Comparison of ENCODE assay signal across 15 mouse cellular contexts in the genomic region with DNA sequence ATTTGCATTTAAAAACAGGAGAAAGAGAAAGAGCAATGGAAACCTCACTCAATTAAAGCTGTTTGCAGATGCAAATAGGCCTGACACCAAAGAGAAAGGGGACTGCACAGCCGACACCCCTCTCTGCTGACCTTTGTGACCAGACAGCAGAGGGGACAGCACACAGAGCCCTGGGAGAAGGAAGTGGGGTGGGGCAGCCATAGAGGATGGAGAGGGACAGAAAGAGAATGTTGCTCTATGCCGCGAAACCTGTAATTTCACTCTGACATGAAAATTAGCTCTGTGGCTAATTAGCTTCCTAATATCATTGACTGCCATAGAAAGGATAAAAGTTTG.
DNase-seq lines count a peak whose midpoint lies in the region; ATAC-seq and TF ChIP-seq lines count a peak whose summit lies in the region.
"Had no signal": no experiment of that assay in that cellular context is flagged by ENCODE, and none has a peak within 500 bp of the region (broad histone marks: within the 10 kb centered on the region; RNA-seq: fewer than 3 reads in every experiment).

No protein-coding gene starts in this region.

- H3K36me3 ChIP-seq in forebrain, embryonic 11.5 days (ENCODE audit: control insufficient read depth, insufficient read depth, low read length) = no peaks in the 10 kb centered on the region
- no peaks in the 10 kb centered on the region for H3K36me3 ChIP-seq in forebrain, postnatal 0 days (ENCODE audit: insufficient read depth)
- no peaks in the 10 kb centered on the region for H3K36me3 ChIP-seq in hindbrain, embryonic 12.5 days
- H3K36me3 ChIP-seq in hindbrain, postnatal 0 days (ENCODE audit: insufficient read depth, low read length) = no peaks in the 10 kb centered on the region
- no peaks in the 10 kb centered on the region for H3K36me3 ChIP-seq in midbrain, embryonic 10.5 days
- H3K36me3 ChIP-seq in midbrain, embryonic 16.5 days (ENCODE audit: control insufficient read depth, insufficient read depth, low read length) = no peaks in the 10 kb centered on the region
- H3K36me3 ChIP-seq in limb, embryonic 12.5 days = no peaks in the 10 kb centered on the region
- H3K36me3 ChIP-seq: intestine, embryonic 15.5 days; liver, embryonic 12.5 days had no signal

- peaks cover 5% of the 10 kb centered on the region; the same call in 1 of the 2 replicates for H3K4me1 ChIP-seq in forebrain, embryonic 11.5 days (replicated peaks; ENCODE audit: control insufficient read depth, insufficient read depth, low read length)
- no peaks in the 10 kb centered on the region for H3K4me1 ChIP-seq in forebrain, postnatal 0 days (ENCODE audit: insufficient read depth)
- H3K4me1 ChIP-seq in hindbrain, embryonic 12.5 days = peaks cover 6% of the 10 kb centered on the region
- peaks cover 8% of the 10 kb centered on the region; the same call in 1 of the 2 replicates for H3K4me1 ChIP-seq in hindbrain, postnatal 0 days (ENCODE audit: insufficient read depth, low read length)
- H3K4me1 ChIP-seq in midbrain, embryonic 10.5 days = peaks cover 21% of the 10 kb centered on the region
- peaks cover 8% of the 10 kb centered on the region; the same call in 1 of the 2 replicates for H3K4me1 ChIP-seq in midbrain, embryonic 16.5 days (ENCODE audit: control insufficient read depth, insufficient read depth, low read length)
- H3K4me1 ChIP-seq in limb, embryonic 12.5 days (replicated peaks) = peaks cover 7% of the 10 kb centered on the region

- H3K27ac ChIP-seq in forebrain, embryonic 11.5 days (ENCODE audit: low read depth, low read length) = no peak overlapping the region
- no peak overlapping the region for H3K27ac ChIP-seq in forebrain, postnatal 0 days (ENCODE audit: low read depth, low read length)
- H3K27ac ChIP-seq in hindbrain, embryonic 12.5 days = no peak overlapping the region
- H3K27ac ChIP-seq in hindbrain, postnatal 0 days = no peak overlapping the region
- H3K27ac ChIP-seq in midbrain, embryonic 10.5 days (replicated peaks) = no peak overlapping the region
- no peak overlapping the region for H3K27ac ChIP-seq in midbrain, embryonic 16.5 days (ENCODE audit: low read length)
- H3K27ac ChIP-seq in limb, embryonic 12.5 days = no peak overlapping the region
- H3K27ac ChIP-seq: intestine, embryonic 15.5 days; liver, embryonic 12.5 days had no signal

- DNase-seq in forebrain, embryonic 11.5 days (ENCODE audit: low spot score) = peak; percentile 54
- no peak for DNase-seq in forebrain, postnatal 0 days
- DNase-seq in hindbrain, postnatal 0 days (ENCODE audit: low spot score) = no peak
- DNase-seq in midbrain, embryonic 10.5 days (ENCODE audit: low spot score) = no peak
- DNase-seq in embryo, embryonic 9.5 days (ENCODE audit: extremely low spot score) = no peak
- DNase-seq: lung, postnatal 36 days; right cerebral cortex, postnatal 25 days; thymus, postnatal 4 days had no signal

- ATAC-seq in forebrain, embryonic 11.5 days (replicated peaks; ENCODE audit: low FRiP score) = peak; percentile 44; the same call in 1 of the 2 replicates
- ATAC-seq in forebrain, postnatal 0 days = no peak; the same call in 1 of the 2 replicates
- ATAC-seq in hindbrain, embryonic 12.5 days (ENCODE audit: low FRiP score) = no peak
- ATAC-seq in hindbrain, postnatal 0 days = no peak
- ATAC-seq in midbrain, embryonic 16.5 days = no peak
- no peak for ATAC-seq in limb, embryonic 12.5 days (ENCODE audit: insufficient number of reproducible peaks, insufficient read depth, low FRiP score, low TSS enrichment, low read depth)
- ATAC-seq: intestine, embryonic 15.5 days; liver, embryonic 12.5 days; Patski had no signal

- peak overlapping the region; percentile 9; the same call in 1 of the 2 replicates for H3K4me2 ChIP-seq in forebrain, embryonic 11.5 days (ENCODE audit: low read depth, low read length, severe bottlenecking)
- no peak overlapping the region for H3K4me2 ChIP-seq in forebrain, postnatal 0 days (ENCODE audit: low read depth)
- H3K4me2 ChIP-seq in hindbrain, embryonic 12.5 days (replicated peaks) = peak overlapping the region; percentile 17; the same call in 1 of the 2 replicates
- H3K4me2 ChIP-seq in hindbrain, postnatal 0 days (ENCODE audit: low read depth, low read length) = no peak overlapping the region
- no peak overlapping the region for H3K4me2 ChIP-seq in midbrain, embryonic 16.5 days (ENCODE audit: low read length)
- peak overlapping the region; percentile 8; the same call in 1 of the 2 replicates for H3K4me2 ChIP-seq in limb, embryonic 12.5 days
- H3K4me2 ChIP-seq: intestine, embryonic 15.5 days; liver, embryonic 12.5 days; midbrain, embryonic 11.5 days had no signal

- H3K9me3 ChIP-seq in forebrain, embryonic 11.5 days (ENCODE audit: control insufficient read depth, low read length) = no peaks in the 10 kb centered on the region
- 0 out of 2 replicates have a peak, but pooled peaks cover 3% of the 10 kb centered on the region for H3K9me3 ChIP-seq in forebrain, postnatal 0 days (ENCODE audit: low read length)
- H3K9me3 ChIP-seq in hindbrain, embryonic 12.5 days (replicated peaks) = no peaks in the 10 kb centered on the region
- 0 out of 2 replicates have a peak, but pooled peaks cover under 1% of the 10 kb centered on the region for H3K9me3 ChIP-seq in hindbrain, postnatal 0 days (ENCODE audit: low read length)
- H3K9me3 ChIP-seq in midbrain, embryonic 10.5 days (replicated peaks) = peaks cover 5% of the 10 kb centered on the region; the same call in 1 of the 2 replicates
- peaks cover 2% of the 10 kb centered on the region; the same call in 1 of the 2 replicates for H3K9me3 ChIP-seq in midbrain, embryonic 16.5 days (replicated peaks; ENCODE audit: control insufficient read depth, low read length, poor library complexity, severe bottlenecking)
- no peaks in the 10 kb centered on the region; the same call in 1 of the 2 replicates for H3K9me3 ChIP-seq in limb, embryonic 12.5 days
- H3K9me3 ChIP-seq: intestine, embryonic 15.5 days; liver, embryonic 12.5 days had no signal

- H3K4me3 ChIP-seq in forebrain, embryonic 11.5 days (ENCODE audit: low read depth, low read length) = no peak overlapping the region
- H3K4me3 ChIP-seq in forebrain, postnatal 0 days (ENCODE audit: low read depth, low read length) = no peak overlapping the region
- H3K4me3 ChIP-seq in hindbrain, embryonic 12.5 days = no peak overlapping the region
- H3K4me3 ChIP-seq in hindbrain, postnatal 0 days (ENCODE audit: low read length) = no peak overlapping the region
- H3K4me3 ChIP-seq in midbrain, embryonic 10.5 days = peak overlapping the region; percentile 26
- no peak overlapping the region for H3K4me3 ChIP-seq in midbrain, embryonic 16.5 days (ENCODE audit: low read depth, low read length)
- no peak overlapping the region for H3K4me3 ChIP-seq in limb, embryonic 12.5 days (replicated peaks)
- H3K4me3 ChIP-seq: intestine, embryonic 15.5 days; liver, embryonic 12.5 days had no signal

- TF ChIP-seq CTCF in forebrain, postnatal 0 days (IDR thresholded peaks at IDR 0.05; ENCODE audit: low read depth) = no peak
- TF ChIP-seq CTCF in hindbrain, postnatal 0 days (IDR thresholded peaks at IDR 0.05; ENCODE audit: low read depth) = no peak

- no peak overlapping the region for H3K9ac ChIP-seq in forebrain, embryonic 11.5 days (ENCODE audit: low read length)
- H3K9ac ChIP-seq in forebrain, postnatal 0 days = no peak overlapping the region
- no peak overlapping the region for H3K9ac ChIP-seq in hindbrain, embryonic 12.5 days
- no peak overlapping the region for H3K9ac ChIP-seq in hindbrain, postnatal 0 days (replicated peaks; ENCODE audit: low read length)
- no peak overlapping the region for H3K9ac ChIP-seq in midbrain, embryonic 16.5 days (ENCODE audit: low read depth, low read length)
- H3K9ac ChIP-seq in limb, embryonic 12.5 days (replicated peaks) = no peak overlapping the region
- H3K9ac ChIP-seq: intestine, embryonic 15.5 days; liver, embryonic 12.5 days had no signal

- H3K27me3 ChIP-seq in forebrain, embryonic 11.5 days (ENCODE audit: control insufficient read depth, insufficient read depth, low read length) = no peaks in the 10 kb centered on the region; the same call in 1 of the 2 replicates
- H3K27me3 ChIP-seq in forebrain, postnatal 0 days (ENCODE audit: insufficient read depth, low read length) = no peaks in the 10 kb centered on the region
- no peaks in the 10 kb centered on the region for H3K27me3 ChIP-seq in hindbrain, embryonic 12.5 days
- no peaks in the 10 kb centered on the region for H3K27me3 ChIP-seq in hindbrain, postnatal 0 days (ENCODE audit: insufficient read depth, low read length)
- peaks cover 16% of the 10 kb centered on the region for H3K27me3 ChIP-seq in midbrain, embryonic 10.5 days (ENCODE audit: low read depth, poor library complexity, severe bottlenecking)
- no peaks in the 10 kb centered on the region for H3K27me3 ChIP-seq in midbrain, embryonic 16.5 days (ENCODE audit: control insufficient read depth, insufficient read depth, low read depth, low read length)
- peaks cover 3% of the 10 kb centered on the region; the same call in 1 of the 2 replicates for H3K27me3 ChIP-seq in limb, embryonic 12.5 days
- H3K27me3 ChIP-seq: intestine, embryonic 15.5 days; Patski had no signal

- 11% methylated on average over 3 of the region's 3 CpGs for WGBS in forebrain, embryonic 11.5 days
- 24% methylated on average over 3 of the region's 3 CpGs for WGBS in forebrain, postnatal 0 days
- WGBS in hindbrain, embryonic 12.5 days = 10% methylated on average over 3 of the region's 3 CpGs
- WGBS in hindbrain, postnatal 0 days = 26% methylated on average over 3 of the region's 3 CpGs
- WGBS in midbrain, embryonic 10.5 days = 7% methylated on average over 3 of the region's 3 CpGs
- 16% methylated on average over 3 of the region's 3 CpGs for WGBS in midbrain, embryonic 16.5 days
- 17% methylated on average over 3 of the region's 3 CpGs for WGBS in limb, embryonic 12.5 days

Comparison
In these comparisons a context has a peak if more than half of its experiments do, and no peak if none do; other contexts are left out.
1. H3K4me2 ChIP-seq: peak in forebrain, embryonic 11.5 days (single experiment), hindbrain, embryonic 12.5 days (single experiment) and limb, embryonic 12.5 days (single experiment); none in forebrain, postnatal 0 days (single experiment), hindbrain, postnatal 0 days (single experiment) and midbrain, embryonic 16.5 days (single experiment).